Mouse (Mus musculus) embryonic fibroblast, embryonic 13.5 days (primary cell): ENCODE measurements around the gene Cyp8b1.

Experiments
- CTCF ChIP-seq: IDR thresholded peaks from 2 replicates; pipeline ENCODE4 v1.5.1; 2011; ENCODE audit warnings: mild to moderate bottlenecking, control low read depth, low read length, moderate library complexity, borderline replicate concordance; ENCODE audit not compliant: insufficient read depth
- POLR2A ChIP-seq: IDR thresholded peaks from 2 replicates; pipeline ENCODE4 v1.6.1; 2011; ENCODE audit warnings: low read depth, mild to moderate bottlenecking, control low read depth, low read length, moderate library complexity

DNA sequence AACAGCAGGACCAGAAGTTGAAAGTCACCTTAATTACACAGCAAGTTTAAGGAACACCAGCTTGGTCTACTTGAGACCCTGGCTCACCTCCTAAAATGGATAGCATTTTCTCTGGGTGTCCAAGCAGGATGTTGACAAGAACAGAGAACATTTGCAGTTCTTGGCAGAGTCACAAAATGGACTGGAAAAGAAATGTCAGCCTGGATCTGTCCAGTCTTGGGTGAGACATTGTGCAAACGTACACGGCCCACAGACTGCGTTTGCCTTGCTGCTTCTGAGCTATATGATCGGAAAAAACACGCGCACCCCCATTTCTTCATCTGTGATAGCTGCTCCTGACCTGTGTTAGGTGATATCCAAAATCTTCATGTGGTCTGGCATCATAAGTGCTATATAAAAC lies 48.5 kb downstream of the Cyp8b1 start:
- TF ChIP-seq CTCF (no peak), POLR2A (no peak)
